Mouse (Mus musculus) bone marrow macrophage, adult 2 months (primary cell): Measurements from ENCODE around the gene Olfr64. TPM values are rescaled to one million over a fixed set of nuclear protein-coding genes. Genes with fewer than 3 reads are reported as not detected.

Source experiments
- H3K27ac ChIP-seq: 2 replicates; pipeline ENCODE4 v1.5.1; 2012; ENCODE audit warnings: low read depth, low read length; ENCODE audit not compliant: insufficient read depth
- H3K4me1 ChIP-seq: 2 replicates; pipeline ENCODE4 v1.6.1; 2012; ENCODE audit warnings: low read length; ENCODE audit not compliant: control insufficient read depth, insufficient read depth
- H3K4me3 ChIP-seq: 2 replicates; pipeline ENCODE4 v1.5.1; 2012; ENCODE audit warnings: mild to moderate bottlenecking, low read length, moderate library complexity; ENCODE audit not compliant: insufficient read depth
- CTCF ChIP-seq: IDR thresholded peaks from 2 replicates; pipeline ENCODE4 v1.5.1; 2012; ENCODE audit warnings: low read depth, mild to moderate bottlenecking, low read length, moderate library complexity
- POLR2A ChIP-seq: IDR thresholded peaks from 2 replicates; pipeline ENCODE4 v1.6.1; 2012; ENCODE audit warnings: mild to moderate bottlenecking, low read depth, low read length, borderline replicate concordance
- polyA plus RNA-seq: library from polyadenylated mRNA; stranded (reverse); fragments of >200 nt; gene quantifications from 2 replicates; pipeline ENCODE4 v1.2.4, GENCODE M21; 2012; ENCODE audit not compliant: missing spikeins, insufficient read depth, insufficient read length

Olfr64 gene
- polyA plus RNA-seq, 1 experiment = not detected

GRCm38 (mm10) chr7:103843034-103843433, 51.3 kb downstream of the Olfr64 start, which contains the start of gene Hbb-bh1:
Hbb-bh1 (minus strand) TSS chr7:103843164.
- Histone ChIP-seq H3K4me1 (no peaks in the 10 kb centered on the region), H3K4me3 (no peak within 1 kb of the TSS), H3K27ac (no peak within 1 kb of the TSS)
- TF ChIP-seq POLR2A (no peak), CTCF (no peak)

- Histone ChIP-seq H3K4me1 (no peaks in the 10 kb centered on the region), H3K27ac (no peak within 1 kb of the TSS), H3K4me3 (no peak within 1 kb of the TSS)
- no peak for TF ChIP-seq POLR2A
- no peak for TF ChIP-seq CTCF
Observed at GRCm38 (mm10) chr7:103840268-103840667, 54.0 kb downstream of the Olfr64 start, which contains the start of gene Hbb-bh2. Hbb-bh2 (minus strand) TSS chr7:103840520.

Other genes with a start within 250 kb of the Olfr64 start
- gene Olfr623, start 230.8 kb downstream of the Olfr64 start, polyA plus RNA-seq = not detected in 2 replicates
- not detected in 2 replicates for gene Olfr624, start 223.3 kb downstream of the Olfr64 start, polyA plus RNA-seq
- not detected in 2 replicates for gene Olfr625-ps1, start 211.8 kb downstream of the Olfr64 start, polyA plus RNA-seq
- not detected in 2 replicates for gene Olfr243, start 179.8 kb downstream of the Olfr64 start, polyA plus RNA-seq
- not detected in 2 replicates for gene Olfr628, start 164.1 kb downstream of the Olfr64 start, polyA plus RNA-seq
- gene Olfr629, start 149.5 kb downstream of the Olfr64 start, polyA plus RNA-seq = not detected in 2 replicates
- not detected in 2 replicates for gene Olfr630, start 137.2 kb downstream of the Olfr64 start, polyA plus RNA-seq
- gene Olfr69, start 122.9 kb downstream of the Olfr64 start, polyA plus RNA-seq = not detected in 2 replicates
- not detected in 2 replicates for gene Olfr68, start 114.8 kb downstream of the Olfr64 start, polyA plus RNA-seq
- gene Olfr67, start 102.7 kb downstream of the Olfr64 start, polyA plus RNA-seq = not detected in 2 replicates
- not detected in 2 replicates for gene Hbb-bt, start 80.5 kb downstream of the Olfr64 start, polyA plus RNA-seq
- gene Hbb-bs, start 66.4 kb downstream of the Olfr64 start, polyA plus RNA-seq = not detected in 2 replicates
- gene Hbb-bh2, start 54.0 kb downstream of the Olfr64 start, polyA plus RNA-seq = not detected in 2 replicates
- not detected in 2 replicates for gene Hbb-bh1, start 51.3 kb downstream of the Olfr64 start, polyA plus RNA-seq
- gene Hbb-y, start 41.3 kb downstream of the Olfr64 start, polyA plus RNA-seq = not detected in 2 replicates
- not detected in 2 replicates for gene Olfr66, start 8.2 kb downstream of the Olfr64 start, polyA plus RNA-seq
- not detected in 2 replicates for gene Olfr65, start 9.0 kb upstream of the Olfr64 start, polyA plus RNA-seq
- not detected in 2 replicates for gene Olfr631, start 34.3 kb upstream of the Olfr64 start, polyA plus RNA-seq
- gene Olfr632, start 39.9 kb upstream of the Olfr64 start, polyA plus RNA-seq = not detected in 2 replicates
- not detected in 2 replicates for gene Olfr633, start 50.0 kb upstream of the Olfr64 start, polyA plus RNA-seq
- gene Olfr635, start 76.7 kb upstream of the Olfr64 start, polyA plus RNA-seq = 0.13 TPM in 1 of 2 replicates, not detected in the other
- not detected in 2 replicates for gene Olfr638, start 104.3 kb upstream of the Olfr64 start, polyA plus RNA-seq
- 0.12 TPM in 1 of 2 replicates, not detected in the other for gene Olfr639, start 122.8 kb upstream of the Olfr64 start, polyA plus RNA-seq
- not detected in 2 replicates for gene Olfr640, start 131.1 kb upstream of the Olfr64 start, polyA plus RNA-seq
- not detected in 2 replicates for gene Olfr641, start 141.0 kb upstream of the Olfr64 start, polyA plus RNA-seq
- gene Olfr642, start 158.2 kb upstream of the Olfr64 start, polyA plus RNA-seq = 0.17 TPM in 1 of 2 replicates, not detected in the other
- gene 4930516K23Rik, start 167.0 kb upstream of the Olfr64 start, polyA plus RNA-seq = not detected in 2 replicates
- gene Olfr644, start 177.4 kb upstream of the Olfr64 start, polyA plus RNA-seq = not detected in 2 replicates
- gene Olfr645, start 191.0 kb upstream of the Olfr64 start, polyA plus RNA-seq = not detected in 2 replicates
- not detected in 2 replicates for gene Olfr646, start 210.4 kb upstream of the Olfr64 start, polyA plus RNA-seq
- not detected in 2 replicates for gene Ubqln5, start 235.3 kb upstream of the Olfr64 start, polyA plus RNA-seq
- gene Olfr643, start 242.9 kb upstream of the Olfr64 start, polyA plus RNA-seq = not detected in 2 replicates
- gene Ubqln3, start 248.8 kb upstream of the Olfr64 start, polyA plus RNA-seq = not detected in 2 replicates